Mouse (Mus musculus) olfactory bulb, adult 2 months (tissue): ENCODE results near the gene Nop58.

ENCODE experiments used
- CTCF ChIP-seq: fragments of 200-500 bp; IDR thresholded peaks from 2 replicates; pipeline ENCODE4 v1.5.1; 2012; ENCODE audit warnings: low read depth, mild to moderate bottlenecking, low read length, moderate library complexity; ENCODE audit not compliant: insufficient read depth
- POLR2A ChIP-seq: fragments of 200-500 bp; IDR thresholded peaks from 2 replicates; pipeline ENCODE4 v1.6.1; 2012; ENCODE audit warnings: mild to moderate bottlenecking, low read depth, low read length, moderate library complexity; ENCODE audit not compliant: insufficient read depth

DNA sequence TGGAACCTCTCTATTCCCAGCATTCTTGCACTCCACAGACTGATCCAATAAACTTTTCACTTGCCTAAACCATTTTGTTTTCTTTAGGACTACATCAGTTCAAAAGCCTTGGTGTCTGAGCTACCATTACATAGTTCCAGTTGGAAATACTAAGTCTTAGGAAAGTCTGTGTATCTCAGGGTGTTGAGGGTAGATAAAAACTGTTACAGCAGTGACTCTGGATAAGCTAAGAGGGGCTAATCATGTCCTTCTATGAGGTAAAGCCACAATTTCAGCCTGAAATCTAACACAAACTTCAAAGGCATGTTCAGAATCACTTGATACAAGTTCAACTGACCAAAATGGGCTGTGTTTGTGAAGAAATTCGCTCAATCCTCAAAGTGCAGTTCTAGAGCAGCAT is 48.4 kb upstream of the Nop58 start:
- TF ChIP-seq CTCF (no peak), POLR2A (no peak)
